Mouse (Mus musculus) CH12.LX (cell line): Measurements from ENCODE around the gene Asic2.

Source experiments
- CTCF ChIP-seq, 2 experiments: IDR thresholded peaks in 1 of 2; conservative IDR thresholded peaks in 1 of 2; 2 replicates each; pipeline ENCODE4 v1.5.1; 2011 to 2012; ENCODE audit warnings: low read depth in 2 of 2, low read length in 2 of 2, improper control_type of control experiment in 1 of 2, inconsistent platforms in 1 of 2, mild to moderate bottlenecking in 1 of 2, moderate library complexity in 1 of 2
- E2F4 ChIP-seq: IDR thresholded peaks from 2 replicates; pipeline ENCODE4 v1.6.1; 2011; ENCODE audit warnings: low read depth, low read length, improper control_type of control experiment; ENCODE audit not compliant: insufficient replicate concordance
- POLR2A ChIP-seq: IDR thresholded peaks from 2 replicates; pipeline ENCODE4 v1.6.1; 2011; ENCODE audit warnings: low read depth, mild to moderate bottlenecking, improper control_type of control experiment, low read length

- TF ChIP-seq E2F4 (no peak), POLR2A (no peak), CTCF (conservative IDR thresholded peaks at IDR 0.05 in 1 of 2, IDR thresholded peaks at IDR 0.05 in 1 of 2; ENCODE audit: low read depth in 2 of 2, low read length in 2 of 2) (no peak)
These were observed 120.3 kb downstream of the Asic2 start for GRCm38 (mm10) chr11:81847773-81848490.
